Mouse (Mus musculus): ENCODE data around the gene Rbfox3.

DNA sequence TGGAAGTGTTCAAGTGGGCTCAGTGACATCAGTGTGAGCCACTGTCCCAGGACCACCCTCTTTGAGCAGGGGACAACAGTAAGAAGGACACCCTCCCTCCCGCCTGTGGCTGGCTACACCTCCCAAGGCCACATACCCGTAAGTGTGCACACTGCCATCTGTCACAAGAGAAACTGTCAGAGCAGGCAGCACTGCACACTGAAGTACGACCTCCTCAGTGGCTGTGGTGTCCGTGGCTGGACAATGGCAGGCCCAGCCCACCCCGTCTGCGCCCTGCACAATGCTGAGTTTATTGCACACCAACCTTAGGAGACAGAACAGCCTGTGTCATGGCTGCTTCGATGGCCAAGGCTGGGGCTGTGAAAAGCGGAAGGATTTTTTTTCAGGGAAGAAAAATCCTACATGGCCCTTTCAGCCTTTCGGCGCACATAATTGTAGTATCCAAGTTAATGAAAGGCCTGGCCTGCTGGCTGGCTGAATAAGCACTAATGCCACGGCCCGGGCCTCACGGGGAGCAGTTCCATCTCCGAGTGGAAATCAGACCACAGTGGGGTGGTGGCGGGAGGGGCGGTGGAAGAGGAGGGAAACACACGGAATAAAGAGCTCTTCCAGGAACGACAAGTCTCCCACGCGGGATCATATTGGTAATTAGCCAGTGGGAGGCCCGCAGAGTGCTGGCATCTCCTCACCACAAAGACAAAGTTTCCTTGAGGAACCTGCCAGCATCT is 14.1 kb downstream of the Rbfox3 start:
- TF ChIP-seq CTCF (IDR thresholded peaks at IDR 0.05; ENCODE audit: low read depth) (no peak), EP300 (IDR thresholded peaks at IDR 0.05; ENCODE audit: low read depth) (no peak)

Data from liver, embryonic 14.5 days (tissue).